Mouse (Mus musculus): ENCODE measurements at regions not wholly inside any gene's neighbourhood (a gene's known extent, or its start where the extent isn't known, plus 50 kb on each side); places are given as distances from the start of the nearest gene placed in this dataset.
"Not testable (repeated sequence)": the region's sequence is repeated elsewhere in the genome, so short reads cannot be mapped to it uniquely, and the experiment has no call there.

GRCm38 (mm10) chr5:134848981-134849380 lies 57.6 kb downstream of the Tmem270 start:
- DNase-seq: no peak

- DNase-seq: no peak
Observed at GRCm38 (mm10) chr5:134848571-134848970, 58.0 kb downstream of the Tmem270 start.

- DNase-seq: no peak
Observed at GRCm38 (mm10) chr5:134845416-134845815, 61.1 kb downstream of the Tmem270 start.

GRCm38 (mm10) chr5:134844216-134844615 lies 62.3 kb downstream of the Tmem270 start:
- not testable (repeated sequence) for DNase-seq

GRCm38 (mm10) chr5:134841205-134841980 lies 65.1 kb downstream of the Tmem270 start:
- DNase-seq: no peak

- DNase-seq: no peak
Observed at GRCm38 (mm10) chr5:134836489-134836888, 70.0 kb downstream of the Tmem270 start.

GRCm38 (mm10) chr5:134832896-134833295 lies 73.6 kb downstream of the Tmem270 start:
- no peak for DNase-seq

- no peak for DNase-seq
Observed at GRCm38 (mm10) chr5:134817671-134818070, 70.5 kb upstream of the Eln start.

GRCm38 (mm10) chr5:134809121-134809520 lies 62.0 kb upstream of the Eln start:
- no peak for DNase-seq

GRCm38 (mm10) chr5:134804291-134805049 lies 57.3 kb upstream of the Eln start:
- peak; percentile 21 for DNase-seq

- no peak for DNase-seq
Observed at GRCm38 (mm10) chr5:134802161-134802719, 55.1 kb upstream of the Eln start.

GRCm38 (mm10) chr5:134800481-134800880 lies 53.4 kb upstream of the Eln start:
- DNase-seq: no peak

- DNase-seq: no peak
Observed at GRCm38 (mm10) chr5:134799911-134800310, 52.8 kb upstream of the Eln start.

- DNase-seq: no peak
Observed at GRCm38 (mm10) chr5:134797688-134798094, 50.6 kb upstream of the Eln start.
